Mouse (Mus musculus) urinary bladder, adult 18-20 months (tissue): ENCODE results near the gene Slc17a7.
"Not testable (repeated sequence)": the region's sequence is repeated elsewhere in the genome, so short reads cannot be mapped to it uniquely, and the experiment has no call there.

ENCODE experiments used
- DNase-seq, 2 experiments: peaks; one replicate each; pipeline ENCODE4 v3.0.0; 2022; ENCODE audit warnings: low spot score in 2 of 2, mixed read lengths in 2 of 2

The Slc17a7 gene

DNA sequence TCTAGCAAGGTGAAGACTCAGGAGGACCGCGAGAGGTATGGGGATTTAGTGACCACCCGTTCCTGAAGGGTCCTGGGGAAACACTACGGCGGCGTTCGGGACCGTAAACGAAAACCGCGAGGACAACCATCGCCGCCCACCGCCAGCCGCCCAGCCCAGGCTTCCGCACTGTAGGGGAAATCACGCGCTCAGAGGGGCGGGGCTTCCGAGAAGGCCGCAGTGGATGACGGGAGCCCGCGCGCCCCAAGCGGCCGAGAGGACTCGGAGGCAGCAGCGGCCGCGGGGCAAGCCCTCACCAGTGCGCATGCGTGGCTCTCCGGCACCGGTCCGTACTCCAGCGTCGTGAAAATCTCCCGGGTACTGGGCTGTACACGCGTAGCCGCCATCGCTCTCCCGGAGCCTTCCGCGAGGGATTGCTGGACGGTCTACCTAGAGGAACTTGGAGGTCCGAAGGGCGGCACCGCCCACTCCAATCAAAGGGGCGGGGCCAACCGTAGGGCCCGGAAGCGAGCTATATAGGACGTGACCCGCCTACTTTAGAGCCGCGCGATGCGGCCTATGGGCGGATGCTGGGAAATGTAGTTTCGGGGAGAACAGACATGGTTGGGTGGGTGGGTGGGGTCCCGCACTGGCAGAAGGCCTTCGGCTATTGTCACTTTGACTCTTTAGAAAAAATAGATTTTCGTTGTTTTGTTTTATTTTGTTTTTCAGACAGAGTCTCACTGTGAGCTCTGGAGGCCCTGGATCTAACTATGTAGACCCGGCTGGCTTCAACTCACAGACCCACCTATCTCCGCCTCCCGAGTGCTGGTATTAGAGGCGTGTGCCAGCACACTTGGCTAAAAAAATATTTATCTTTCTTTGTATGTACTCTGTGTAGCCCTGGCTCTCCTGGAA is 9.4 kb upstream of the Slc17a7 start, which contains the start of the genes Pih1d1 and Aldh16a1:
TSS of gene Pih1d1 (plus strand) at position 208 of the 897 bp plus-strand sequence.
TSS of gene Aldh16a1 (minus strand) at position 489 of the 897 bp plus-strand sequence.
- peak; percentile 94 to 95 for DNase-seq

DNA sequence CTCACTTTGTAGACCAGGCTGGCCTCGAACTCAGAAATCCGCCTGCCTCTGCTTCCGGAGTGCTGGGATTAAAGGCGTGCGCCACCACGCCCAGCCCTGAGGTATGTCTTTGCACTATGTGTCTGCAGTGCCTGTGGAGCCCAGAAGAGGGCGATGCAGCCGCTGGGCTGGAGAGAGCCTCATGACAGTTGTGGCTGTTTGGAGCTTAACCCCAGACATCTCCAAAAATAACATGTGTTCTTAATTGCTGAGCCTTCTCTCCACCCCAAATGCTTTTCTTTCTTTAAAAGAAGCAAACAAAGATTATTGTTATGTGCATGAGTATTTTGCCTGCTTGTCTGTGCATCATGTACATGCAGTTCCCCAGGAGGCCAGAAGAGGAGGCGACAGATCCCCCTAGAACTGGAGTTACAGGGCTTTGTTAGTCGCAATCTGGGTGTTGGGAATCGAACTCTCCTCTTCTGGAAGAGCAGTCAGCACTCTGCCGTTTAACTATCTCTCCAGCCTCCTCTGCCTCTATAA is 8.7 kb upstream of the Slc17a7 start:
- DNase-seq: peak in 1 of 2 experiments; percentile 41

DNA sequence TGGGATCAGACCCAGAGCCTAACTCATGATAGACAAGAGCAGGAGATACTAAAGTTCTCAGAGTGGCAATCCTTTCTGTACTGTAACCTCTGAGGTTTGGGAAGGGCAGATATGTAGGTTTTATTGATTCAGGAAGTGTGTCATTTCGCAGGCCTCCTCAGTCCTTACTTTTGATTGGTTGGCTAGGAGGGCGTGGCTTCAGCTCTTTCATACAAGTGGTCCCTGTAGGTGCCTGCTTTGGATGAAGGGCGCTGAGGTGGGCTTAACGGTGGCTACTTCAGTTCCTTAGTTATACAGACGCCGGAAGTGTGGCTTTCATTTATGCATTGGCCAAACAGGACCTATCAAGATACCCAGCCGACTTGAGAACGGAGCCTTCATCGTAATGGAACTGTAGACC is 8.2 kb upstream of the Slc17a7 start:
- DNase-seq: no peak

DNA sequence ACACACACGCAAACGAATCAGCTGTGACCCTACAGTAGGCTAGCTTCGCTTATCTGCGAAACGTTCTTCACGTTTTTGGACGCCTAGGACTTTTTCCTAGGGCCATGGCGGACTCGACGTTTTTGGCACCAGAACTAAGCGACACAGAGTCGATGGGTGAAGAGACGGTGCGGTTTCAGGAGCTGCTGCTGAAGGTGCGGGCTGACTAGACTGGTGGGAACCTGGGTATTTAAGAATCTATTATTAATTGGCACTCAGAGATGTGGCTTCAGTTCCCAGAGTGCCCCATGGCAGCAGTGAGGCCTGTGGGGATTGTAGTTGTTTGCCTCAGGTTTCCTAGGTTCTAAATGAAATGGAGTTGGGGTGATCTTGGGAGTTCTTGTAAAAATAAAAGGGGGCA is 7.5 kb upstream of the Slc17a7 start:
- no peak for DNase-seq

DNA sequence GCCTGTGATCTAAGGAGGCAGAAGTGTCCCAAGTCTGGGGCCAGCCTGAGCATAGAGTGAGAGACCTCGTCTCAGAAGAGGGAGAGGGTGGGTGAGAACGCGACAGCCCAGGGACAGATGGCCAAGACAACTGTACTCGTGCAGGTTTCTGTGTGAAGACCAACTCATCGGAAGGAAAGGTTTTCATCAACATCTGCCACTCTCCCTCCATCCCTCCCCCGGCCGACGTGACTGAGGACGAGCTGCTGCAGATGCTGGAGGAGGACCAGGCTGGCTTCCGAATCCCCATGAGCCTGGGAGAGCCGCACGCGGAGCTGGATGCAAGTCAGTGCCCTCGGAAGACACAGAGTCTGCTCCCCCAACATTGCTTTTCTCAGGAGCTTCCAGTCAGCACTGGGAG is 6.3 kb upstream of the Slc17a7 start:
- DNase-seq: no peak

DNA sequence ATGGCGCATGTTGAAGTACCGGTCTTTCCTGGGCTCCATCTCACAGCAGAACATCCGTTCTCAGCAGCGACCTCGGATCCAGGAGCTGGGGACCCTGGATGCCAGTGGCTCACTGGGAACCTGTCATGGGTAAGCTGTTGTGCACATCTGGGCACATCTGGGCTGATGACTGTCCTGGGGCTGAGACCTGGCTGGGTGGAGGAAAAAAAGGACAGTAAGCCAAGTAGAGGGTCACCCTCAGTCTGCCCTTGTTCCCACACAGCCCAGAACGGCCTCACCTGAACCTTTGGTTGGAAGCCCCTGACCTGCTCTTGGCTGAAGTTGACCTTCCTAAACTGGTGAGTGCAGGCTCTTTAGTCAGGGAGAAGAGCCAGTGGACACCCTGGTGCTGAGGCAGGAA is 4.8 kb upstream of the Slc17a7 start:
- DNase-seq: no peak

DNA sequence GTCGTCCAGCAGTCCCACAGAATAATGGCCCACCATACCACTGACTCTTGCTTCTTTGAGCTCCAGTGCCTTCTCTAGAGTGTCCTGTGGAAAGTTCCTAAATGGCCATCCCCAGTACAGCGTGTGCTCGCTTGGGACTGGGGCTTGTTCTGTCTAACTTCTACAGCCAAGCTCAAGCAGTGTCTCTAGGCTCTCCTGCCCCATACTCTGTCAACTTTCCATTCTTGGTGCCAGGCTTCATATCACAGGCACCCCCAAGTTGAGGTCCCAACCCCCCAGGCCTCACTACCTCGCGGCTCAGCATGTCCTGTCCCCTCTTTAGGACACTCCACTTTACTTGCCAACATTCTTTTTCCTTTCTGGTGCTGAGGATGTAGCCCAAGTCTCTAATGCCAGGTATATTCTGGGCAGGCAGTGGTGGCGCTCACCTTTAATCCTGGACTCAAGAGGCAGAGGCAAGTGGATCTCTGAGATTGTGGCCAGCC is 3.4 kb upstream of the Slc17a7 start:
- DNase-seq: no peak

DNA sequence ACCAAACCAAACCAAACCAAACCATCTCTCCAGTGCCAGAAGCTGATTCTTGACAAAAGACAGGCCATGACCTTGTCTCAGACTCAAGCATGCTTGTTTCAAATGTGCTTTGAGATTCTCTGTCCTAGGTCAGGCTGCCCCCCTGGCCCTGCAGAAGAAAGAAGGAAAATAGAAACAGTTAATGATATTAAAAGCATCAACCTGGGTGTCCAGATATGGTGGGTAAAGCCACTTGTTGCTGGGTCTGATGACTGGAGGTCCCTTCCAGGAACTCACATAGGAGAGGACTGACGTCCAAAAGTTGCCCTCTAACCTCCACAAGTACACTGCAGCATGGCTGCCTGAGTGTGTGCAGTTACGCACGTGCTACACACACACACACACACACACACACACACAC is 2.9 kb upstream of the Slc17a7 start:
- DNase-seq: no peak

DNA sequence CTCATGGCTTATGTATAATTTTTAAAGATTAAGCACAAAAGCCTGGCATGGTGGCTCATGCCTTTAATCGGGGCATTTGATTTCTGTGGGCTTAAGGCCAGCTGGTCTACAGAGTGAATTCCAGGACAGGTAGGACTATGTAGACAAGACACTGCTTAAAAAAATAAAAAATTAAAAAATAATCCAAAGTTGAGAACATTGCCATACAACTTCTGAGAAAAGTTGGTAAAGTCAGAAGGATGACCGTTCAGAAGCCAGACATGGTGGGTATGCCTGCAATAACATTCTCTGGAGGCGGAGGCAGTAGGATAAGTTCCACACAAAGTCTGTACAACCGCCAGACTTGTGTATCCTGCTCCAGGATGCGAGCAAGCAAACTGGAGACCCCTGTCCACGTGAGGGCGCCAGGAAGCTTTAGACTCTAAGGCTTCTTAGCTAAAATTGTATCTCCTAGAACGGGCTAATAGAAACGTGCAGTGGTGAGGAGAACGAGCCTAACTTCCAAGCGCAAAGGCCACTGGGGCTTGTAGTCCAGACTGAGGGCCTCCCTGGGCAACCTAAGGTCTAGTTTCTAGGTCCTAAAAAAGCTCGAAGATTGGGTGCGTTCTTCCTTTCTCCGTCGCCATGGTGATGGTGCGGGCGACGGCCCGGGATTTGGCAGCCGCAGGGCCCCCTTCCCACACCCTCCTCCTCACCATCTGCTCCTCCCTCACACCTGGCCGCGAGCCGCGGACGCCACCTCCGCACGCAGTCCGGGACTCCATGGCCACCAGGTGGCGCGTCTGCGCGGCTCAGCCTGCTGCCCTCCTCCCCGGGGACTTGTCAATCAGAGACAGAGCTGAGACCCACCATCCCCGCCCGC is 1.9 kb upstream of the Slc17a7 start:
- peak; percentile 80 to 96 for DNase-seq

DNA sequence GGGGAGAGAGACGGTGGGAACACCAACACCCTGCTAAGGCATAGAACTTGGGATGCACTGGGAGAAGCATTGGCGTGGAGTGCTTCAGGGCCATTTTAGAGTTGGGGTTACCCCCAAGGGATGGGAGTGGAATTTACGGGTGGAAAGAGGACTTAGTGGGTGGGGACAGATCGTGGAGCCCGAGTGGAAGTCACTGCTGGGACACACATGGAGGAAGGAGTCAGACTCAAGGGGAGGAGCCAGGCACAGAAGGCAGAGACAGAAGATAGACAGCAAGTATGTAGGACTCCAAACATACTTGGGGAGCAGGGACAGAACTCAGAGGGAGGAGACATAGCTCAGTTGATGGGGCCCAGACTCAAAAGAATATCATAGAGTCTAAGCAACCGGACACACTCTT is 1.2 kb upstream of the Slc17a7 start:
- DNase-seq: no peak

DNA sequence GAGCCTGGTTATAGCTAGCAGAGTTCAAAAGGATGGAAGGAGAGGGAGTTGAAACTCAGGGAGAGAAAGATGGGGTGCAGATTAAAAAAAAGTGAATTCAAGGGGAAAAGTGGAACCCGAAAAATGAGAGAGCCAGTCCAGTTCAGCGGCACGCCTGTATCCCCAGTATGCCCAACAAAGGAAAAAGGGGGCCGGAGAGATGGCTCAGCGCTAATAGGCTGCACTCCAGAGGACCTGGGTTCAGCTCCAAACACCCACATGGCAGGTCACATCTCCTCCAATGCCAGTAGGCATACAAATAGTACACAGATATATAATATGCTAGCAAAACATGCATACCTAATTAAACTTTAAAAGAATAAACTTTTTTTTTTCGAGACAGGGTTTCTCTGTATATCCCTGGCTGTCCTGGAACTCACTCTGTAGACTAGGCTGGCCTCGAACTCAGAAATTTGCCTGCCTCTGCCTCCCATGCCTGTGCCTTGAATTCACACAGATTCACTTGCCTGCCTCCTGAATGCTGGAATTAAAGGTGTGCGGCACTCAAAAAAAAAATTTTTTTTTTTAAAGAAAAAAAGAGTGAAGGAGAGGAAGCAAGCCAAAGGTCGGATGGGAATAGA is 643 bp upstream of the Slc17a7 start:
- no peak for DNase-seq

DNA sequence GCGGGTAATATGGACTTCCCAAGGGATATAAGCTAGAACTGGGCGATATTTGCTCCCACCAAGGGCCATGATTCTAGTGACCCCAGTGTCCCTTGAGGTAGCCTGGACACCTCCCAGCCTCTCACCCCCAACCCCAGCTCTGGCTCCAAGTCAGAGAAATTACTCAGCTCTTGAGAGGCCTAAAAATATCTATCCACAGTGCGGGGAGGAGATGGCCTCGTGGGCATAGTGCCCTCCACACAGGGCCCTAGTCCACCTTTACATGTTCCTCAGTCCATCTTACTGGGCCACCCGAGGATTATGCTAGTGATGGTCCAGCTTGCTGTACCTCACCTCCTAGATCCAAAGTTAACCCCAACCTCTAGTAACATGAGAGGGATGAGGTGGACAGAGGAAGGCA is 1.1 kb downstream of the Slc17a7 start:
- no peak for DNase-seq

DNA sequence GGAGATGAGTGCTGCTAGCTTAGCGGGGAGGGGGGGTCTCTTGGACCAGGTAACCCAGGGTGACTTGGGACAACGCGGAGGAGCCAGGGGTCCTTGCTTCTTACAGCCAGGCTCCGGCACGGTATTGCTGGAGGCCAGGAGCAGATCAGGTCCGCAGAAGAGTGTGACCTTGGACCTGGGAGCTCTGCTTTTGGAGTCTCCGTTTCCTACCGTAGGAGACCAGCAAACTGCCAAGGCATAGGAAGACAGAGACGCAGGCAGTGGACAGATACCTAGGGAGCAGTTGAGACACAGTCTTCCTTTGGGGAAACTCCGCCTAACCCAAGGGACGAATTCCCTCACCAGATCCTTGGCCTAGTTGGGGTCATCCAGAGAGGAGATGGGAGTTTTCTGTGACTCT is 2.0 kb downstream of the Slc17a7 start:
- no peak for DNase-seq

DNA sequence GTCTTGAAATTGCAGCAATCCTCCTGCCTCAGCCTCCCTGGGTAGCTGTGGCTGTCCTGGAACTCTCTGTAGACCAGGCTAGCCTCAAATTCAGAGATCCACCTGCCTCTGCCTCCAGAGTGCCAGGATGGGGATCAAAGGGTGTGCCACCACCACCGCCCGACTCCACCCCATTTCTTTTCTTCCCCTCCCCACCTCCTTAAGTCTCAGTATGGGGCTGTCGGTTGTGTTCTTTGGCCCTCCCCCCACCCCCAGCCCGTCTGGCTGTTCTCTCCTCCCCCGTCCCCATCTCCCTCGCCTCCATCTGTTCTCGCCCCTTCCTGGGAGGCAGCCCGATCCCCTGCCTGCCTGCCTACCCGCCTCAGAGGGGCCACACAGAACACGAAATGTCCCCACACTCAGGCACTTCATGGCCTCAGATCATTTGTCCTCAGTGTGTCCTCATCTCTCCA is 3.2 kb downstream of the Slc17a7 start:
- no peak for DNase-seq

DNA sequence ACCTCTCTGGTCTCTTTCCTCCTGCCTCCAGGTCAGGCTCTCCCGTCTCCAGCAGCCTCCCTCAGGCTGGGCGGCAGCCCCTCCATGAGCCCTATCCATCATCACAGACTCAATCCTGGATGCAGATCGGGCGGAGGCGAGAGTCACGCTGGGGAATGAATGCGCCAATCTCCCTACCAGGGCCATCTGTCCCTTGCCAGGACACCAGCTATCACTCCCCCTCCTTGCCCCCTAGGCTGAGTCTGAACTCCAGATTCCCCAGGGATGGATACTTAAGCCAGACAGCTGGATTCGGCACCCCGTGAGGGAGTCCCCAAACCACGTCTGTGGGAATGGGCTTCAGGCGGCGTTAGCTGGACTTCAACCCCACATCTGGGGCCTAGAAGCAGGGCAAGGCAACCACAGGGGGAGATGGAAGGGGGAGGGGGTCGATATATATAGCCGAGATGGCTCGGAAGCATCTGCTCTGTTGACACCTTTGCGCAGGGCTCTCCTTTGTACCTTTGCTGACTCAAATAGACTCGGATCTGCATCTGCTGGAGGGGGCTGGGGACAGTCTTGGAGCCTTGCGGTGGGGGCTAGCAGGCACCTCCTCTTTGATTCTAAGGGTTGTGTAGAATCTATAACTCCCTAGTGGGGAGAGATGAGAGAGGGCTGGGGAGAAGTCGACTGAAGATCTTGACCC is 4.2 kb downstream of the Slc17a7 start:
- no peak for DNase-seq

DNA sequence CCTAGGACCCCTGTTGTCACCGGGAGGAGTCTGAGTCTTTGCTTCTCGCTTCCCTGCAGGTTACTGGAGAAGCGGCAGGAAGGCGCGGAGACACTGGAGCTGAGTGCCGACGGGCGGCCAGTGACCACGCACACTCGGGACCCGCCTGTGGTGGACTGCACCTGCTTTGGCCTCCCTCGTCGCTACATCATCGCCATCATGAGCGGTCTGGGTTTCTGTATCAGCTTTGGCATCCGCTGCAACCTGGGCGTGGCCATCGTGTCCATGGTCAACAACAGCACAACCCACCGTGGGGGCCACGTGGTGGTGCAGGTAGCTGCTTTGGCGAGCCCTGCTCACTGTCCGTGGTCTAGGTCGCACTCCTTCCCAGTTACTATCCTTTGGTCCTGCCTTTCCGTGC is 4.9 kb downstream of the Slc17a7 start:
- DNase-seq: no peak

DNA sequence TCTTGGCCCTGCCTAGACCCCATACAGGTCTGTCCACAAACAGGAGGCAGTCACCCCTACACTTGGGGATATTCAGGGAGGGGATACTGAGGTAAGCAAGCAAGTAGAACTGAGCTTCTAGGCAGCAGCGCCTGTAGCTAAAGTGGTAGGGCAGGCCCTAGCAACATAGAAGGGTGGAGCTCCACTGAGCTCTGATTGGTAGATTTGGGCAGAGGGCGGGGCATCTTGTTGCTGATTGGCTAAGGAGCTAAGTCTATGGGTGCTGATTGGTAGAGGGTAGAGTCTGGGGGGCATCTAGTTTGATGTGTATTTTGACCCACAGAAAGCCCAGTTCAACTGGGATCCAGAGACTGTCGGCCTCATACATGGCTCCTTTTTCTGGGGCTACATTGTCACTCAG is 5.7 kb downstream of the Slc17a7 start:
- no peak for DNase-seq

DNA sequence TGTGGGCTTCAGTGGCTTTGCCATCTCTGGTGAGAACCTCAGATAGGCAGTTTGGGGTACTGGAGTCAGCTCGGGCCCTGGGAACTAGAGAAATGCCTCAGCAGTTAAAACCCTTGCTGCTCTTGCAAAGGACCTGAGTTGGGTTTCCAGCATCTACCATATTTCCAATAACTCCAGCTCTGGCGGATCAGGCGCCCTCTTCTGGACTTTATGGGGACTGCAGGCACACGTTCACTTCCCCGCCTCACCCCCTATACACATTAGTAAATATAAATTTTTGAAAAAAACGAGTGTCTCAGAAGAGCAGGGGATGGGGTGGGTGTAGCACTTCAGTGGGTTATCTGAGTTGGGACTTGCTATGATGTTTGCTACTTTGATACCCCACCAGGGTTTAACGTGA is 9.2 kb downstream of the Slc17a7 start:
- DNase-seq: no peak

DNA sequence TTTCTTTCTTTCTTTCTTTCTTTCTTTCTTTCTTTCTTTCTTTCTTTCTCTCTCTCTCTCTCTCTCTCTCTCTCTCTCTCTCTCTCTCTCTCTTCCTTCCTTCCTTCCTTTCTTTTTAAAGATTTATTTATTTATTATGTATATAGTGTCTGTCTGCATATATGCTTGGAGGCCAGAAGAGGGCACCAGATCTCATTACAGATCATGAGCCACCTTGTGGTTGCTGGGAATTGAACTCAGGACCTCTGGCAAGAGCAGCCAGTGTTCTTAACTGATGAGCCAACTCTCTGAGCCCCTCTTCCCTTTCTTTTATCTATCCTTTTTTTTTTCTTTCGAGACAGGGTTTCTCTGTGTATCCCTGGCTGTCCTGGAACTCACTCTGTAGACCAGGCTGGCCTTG is 10.0 kb downstream of the Slc17a7 start:
- DNase-seq: not testable (repeated sequence)

DNA sequence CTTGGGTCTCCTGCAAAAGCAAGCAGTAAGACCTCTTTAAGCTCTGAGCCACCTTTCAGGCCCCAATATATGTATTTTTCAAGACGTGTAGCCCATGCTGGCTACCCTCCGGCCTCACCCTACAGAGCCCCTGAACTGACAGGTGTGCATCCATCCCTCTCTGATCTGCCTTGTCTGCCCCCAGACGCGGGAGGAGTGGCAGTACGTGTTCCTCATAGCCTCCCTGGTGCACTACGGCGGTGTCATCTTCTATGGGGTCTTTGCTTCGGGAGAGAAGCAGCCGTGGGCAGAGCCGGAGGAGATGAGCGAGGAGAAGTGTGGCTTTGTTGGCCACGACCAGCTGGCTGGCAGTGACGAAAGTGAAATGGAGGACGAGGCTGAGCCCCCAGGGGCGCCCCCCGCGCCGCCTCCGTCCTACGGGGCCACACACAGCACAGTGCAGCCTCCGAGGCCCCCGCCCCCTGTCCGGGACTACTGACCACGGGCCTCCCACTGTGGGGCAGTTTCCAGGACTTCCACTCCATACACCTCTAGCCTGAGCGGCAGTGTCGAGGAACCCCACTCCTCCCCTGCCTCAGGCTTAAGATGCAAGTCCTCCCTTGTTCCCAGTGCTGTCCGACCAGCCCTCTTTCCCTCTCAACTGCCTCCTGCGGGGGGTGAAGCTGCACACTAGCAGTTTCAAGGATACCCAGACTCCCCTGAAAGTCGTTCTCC is 11.0 kb downstream of the Slc17a7 start:
- no peak for DNase-seq
